Mouse (Mus musculus) liver, embryonic 14.5 days (tissue): ENCODE measurements at regions not wholly inside any gene's neighbourhood (a gene's known extent, or its start where the extent isn't known, plus 50 kb on each side); places are given as distances from the start of the nearest gene placed in this dataset.

Source experiments
- ATAC-seq: fragments of 200-750 bp; cut with Nextera tagmentation; 2 replicates; pipeline ENCODE4 v1.8.0; 2017; ENCODE audit warnings: moderate number of reproducible peaks, mild to moderate bottlenecking, moderate library complexity; ENCODE audit not compliant: insufficient read depth
- DNase-seq, 3 experiments: peaks; one replicate each; pipeline ENCODE4 v3.0.0-alpha.2; 2012 to 2013; ENCODE audit warnings: low read depth in 3 of 3, low spot score in 3 of 3
- H3K27ac ChIP-seq: fragments of 300-500 bp; sonication (generic); 2 replicates; pipeline ENCODE4 v1.5.1; 2014; ENCODE audit warnings: moderate library complexity, mild to moderate bottlenecking, control low read depth, inconsistent platforms
- H3K27me3 ChIP-seq: fragments of 300-500 bp; sonication (generic); 2 replicates; pipeline ENCODE4 v1.6.1; 2014; ENCODE audit warnings: mild to moderate bottlenecking, low read length, moderate library complexity; ENCODE audit not compliant: control insufficient read depth, insufficient read depth
- H3K36me3 ChIP-seq: fragments of 300-500 bp; sonication (generic); replicated peaks from 2 replicates; pipeline ENCODE4 v1.6.1; 2014; ENCODE audit warnings: low read depth; ENCODE audit not compliant: control insufficient read depth, insufficient read depth
- H3K4me1 ChIP-seq, 2 experiments: fragments of 200-500 bp in 1 of 2; fragments of 300-500 bp in 1 of 2; sonication (generic) in 1 of 2; replicated peaks; 2 replicates each; pipeline ENCODE4 v1.6.1; 2012 to 2014; ENCODE audit warnings: antibody characterized with exemption in 1 of 2, inconsistent platforms in 1 of 2, low read length in 1 of 2; ENCODE audit not compliant: control insufficient read depth in 2 of 2, insufficient read depth in 2 of 2
- H3K4me2 ChIP-seq: fragments of 300-500 bp; sonication (generic); 2 replicates; pipeline ENCODE4 v1.6.1; 2014; ENCODE audit warnings: low read depth, mild to moderate bottlenecking, control low read depth, moderate library complexity
- H3K4me3 ChIP-seq, 2 experiments: fragments of 200-500 bp in 1 of 2; fragments of 300-500 bp in 1 of 2; sonication (generic) in 1 of 2; 2 replicates each; pipeline ENCODE4 v1.5.1; 2012 to 2014; ENCODE audit warnings: low read depth in 2 of 2, low read length in 2 of 2, mild to moderate bottlenecking in 2 of 2, control low read depth in 1 of 2, inconsistent platforms in 1 of 2, moderate library complexity in 1 of 2; ENCODE audit not compliant: insufficient read depth in 1 of 2
- H3K9ac ChIP-seq: fragments of 300-500 bp; sonication (generic); replicated peaks from 2 replicates; pipeline ENCODE4 v1.6.1; 2014; ENCODE audit warnings: mild to moderate bottlenecking, control low read depth, moderate library complexity
- H3K9me3 ChIP-seq: fragments of 300-500 bp; sonication (generic); 2 replicates; pipeline ENCODE4 v1.6.1; 2016; ENCODE audit warnings: low read length, mixed read lengths; ENCODE audit not compliant: control insufficient read depth
- CTCF ChIP-seq: IDR thresholded peaks from 2 replicates; pipeline ENCODE4 v1.5.1; 2016; ENCODE audit warnings: antibody characterized with exemption, low read depth, control low read depth
- EP300 ChIP-seq: IDR thresholded peaks from 2 replicates; pipeline ENCODE4 v1.6.1; 2016; ENCODE audit warnings: antibody characterized with exemption, low read depth
- WGBS: fragments of 180-500 bp; shearing (Covaris S2); extraction: QIAGEN DNeasy Blood & Tissue Kit; methylation state at CpG from one replicate; pipeline ENCODE4 v1.1.7; 2014; ENCODE audit not compliant: insufficient replicate concordance; 5-methylcytosine and 5-hydroxymethylcytosine counted together

DNA sequence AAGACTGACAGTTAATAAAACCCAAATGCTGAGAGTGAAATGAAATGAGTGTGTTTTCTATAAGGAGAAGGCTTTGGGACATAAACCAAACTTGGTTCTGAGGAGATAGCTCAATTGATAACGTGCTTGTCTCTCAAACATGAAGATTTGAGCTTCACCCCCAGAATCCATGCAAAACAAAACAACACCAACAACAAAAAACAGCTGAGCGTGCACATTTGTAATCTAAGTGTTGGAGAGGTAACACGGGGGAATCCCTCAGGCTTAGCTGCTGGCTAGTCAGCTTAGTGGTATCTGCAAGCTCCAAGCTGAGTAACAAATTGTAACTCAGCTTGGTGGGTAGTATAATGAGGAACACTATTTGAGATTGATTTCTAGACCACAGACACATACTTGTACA is 84.9 kb upstream of the Sash1 start:
- no peak for ATAC-seq
- no peaks in the 10 kb centered on the region for H3K36me3 ChIP-seq
- H3K4me2 ChIP-seq, result no peak overlapping the region
- H3K9me3 ChIP-seq, result no peaks in the 10 kb centered on the region
- H3K4me1 ChIP-seq, result 0 out of 4 replicates have a peak, but pooled peaks cover 0 to 4% of the 10 kb centered on the region in 2 experiments
- TF ChIP-seq CTCF (no peak), EP300 (no peak)
- WGBS, result 49% methylated on average over 3 of the region's 3 CpGs
- no peaks in the 10 kb centered on the region for H3K27me3 ChIP-seq
- no peak overlapping the region for H3K9ac ChIP-seq
- no peak overlapping the region for H3K27ac ChIP-seq
- H3K4me3 ChIP-seq, result no peak overlapping the region
- DNase-seq, result no peak

DNA sequence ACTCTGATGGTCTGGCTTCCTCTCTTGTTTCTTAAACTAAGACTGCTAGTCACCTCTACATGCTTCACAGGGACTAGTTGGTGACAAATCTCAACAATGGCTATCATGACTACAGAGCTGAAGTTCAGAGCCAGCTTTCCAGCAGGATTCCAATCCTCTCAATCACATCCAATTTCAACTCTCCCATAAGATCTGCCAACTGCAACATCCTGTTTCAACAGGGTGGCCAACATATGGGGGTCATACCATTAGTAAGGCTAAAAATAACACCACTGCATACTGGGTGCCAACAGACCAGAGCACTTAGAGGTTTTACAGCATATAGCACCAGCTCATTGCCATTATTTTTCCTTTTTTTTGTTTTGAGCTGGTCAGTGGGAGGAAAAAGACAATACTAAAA is 83.7 kb upstream of the Sash1 start:
- H3K4me3 ChIP-seq, result no peak overlapping the region
- no peak overlapping the region for H3K9ac ChIP-seq
- ATAC-seq, result no peak
- no peak for TF ChIP-seq CTCF
- TF ChIP-seq EP300, result no peak
- H3K4me2 ChIP-seq, result no peak overlapping the region
- H3K27ac ChIP-seq, result no peak overlapping the region
- H3K4me1 ChIP-seq, result 0 out of 4 replicates have a peak, but pooled peaks cover 0 to 4% of the 10 kb centered on the region in 2 experiments
- no peaks in the 10 kb centered on the region for H3K9me3 ChIP-seq
- DNase-seq, result no peak
- no peaks in the 10 kb centered on the region for H3K36me3 ChIP-seq
- H3K27me3 ChIP-seq, result no peaks in the 10 kb centered on the region

GRCm38 (mm10) chr10:8969016-8969415 is 83.1 kb upstream of the Sash1 start:
- 57% methylated on average over 5 of the region's 5 CpGs for WGBS
- H3K4me3 ChIP-seq, result no peak overlapping the region
- no peaks in the 10 kb centered on the region for H3K27me3 ChIP-seq
- DNase-seq (no peak), ATAC-seq (no peak)
- no peak for TF ChIP-seq CTCF
- TF ChIP-seq EP300, result no peak
- no peak overlapping the region for H3K9ac ChIP-seq
- no peaks in the 10 kb centered on the region for H3K36me3 ChIP-seq
- no peaks in the 10 kb centered on the region for H3K9me3 ChIP-seq
- 0 out of 4 replicates have a peak, but pooled peaks cover 0 to 4% of the 10 kb centered on the region in 2 experiments for H3K4me1 ChIP-seq
- H3K4me2 ChIP-seq, result no peak overlapping the region
- no peak overlapping the region for H3K27ac ChIP-seq

- Histone ChIP-seq H3K9ac (no peak overlapping the region), H3K27ac (no peak overlapping the region), H3K4me1 (0 out of 4 replicates have a peak, but pooled peaks cover 0 to 4% of the 10 kb centered on the region in 2 experiments), H3K4me3 (no peak overlapping the region), H3K9me3 (no peaks in the 10 kb centered on the region), H3K4me2 (no peak overlapping the region), H3K36me3 (no peaks in the 10 kb centered on the region), H3K27me3 (no peaks in the 10 kb centered on the region)
- ATAC-seq (no peak), DNase-seq (no peak)
- WGBS, result 40% methylated on average over 8 of the region's 8 CpGs
- TF ChIP-seq CTCF, result no peak
- no peak for TF ChIP-seq EP300
Observed at GRCm38 (mm10) chr10:8968276-8968923, 82.5 kb upstream of the Sash1 start.

DNA sequence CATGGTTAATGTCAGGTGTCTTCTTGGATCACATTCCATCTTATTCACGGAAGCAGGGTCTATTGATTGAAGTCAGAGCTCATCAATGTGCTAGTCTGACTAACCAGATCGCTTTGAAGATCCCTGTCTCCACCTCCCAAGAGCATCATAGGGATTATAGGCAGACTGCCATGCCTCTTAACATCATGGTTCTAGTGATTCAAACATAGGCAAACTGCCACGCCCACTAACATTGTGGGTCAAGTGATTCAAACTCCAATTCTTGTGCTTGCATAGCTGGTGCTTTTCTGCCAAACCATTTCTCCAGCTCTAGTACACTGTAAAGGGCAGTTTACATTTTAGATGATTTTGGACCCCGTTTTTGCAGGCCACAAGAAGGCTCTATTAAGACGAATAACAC is 77.1 kb upstream of the Sash1 start:
- DNase-seq (no peak), ATAC-seq (no peak)

More for the DNA sequence above, 77.1 kb upstream of the Sash1 start:
- WGBS, result 47% methylated on average over 5 of the region's 5 CpGs
- Histone ChIP-seq H3K9me3 (no peaks in the 10 kb centered on the region), H3K4me3 (no peak overlapping the region), H3K27ac (no peak overlapping the region), H3K4me1 (no peaks in the 10 kb centered on the region), H3K36me3 (no peaks in the 10 kb centered on the region), H3K4me2 (no peak overlapping the region), H3K27me3 (no peaks in the 10 kb centered on the region), H3K9ac (no peak overlapping the region)
- TF ChIP-seq EP300, result no peak
- TF ChIP-seq CTCF, result no peak
